Mouse (Mus musculus) CH12.LX (cell line): Measurements from ENCODE around the gene Trabd2b. TPM values are rescaled to one million over a fixed set of nuclear protein-coding genes. Genes with fewer than 3 reads are reported as not detected.

Experiments
- DNase-seq: peaks from one replicate; pipeline ENCODE4 v3.0.0-alpha.2; 2013; ENCODE audit errors: extremely low read depth
- H3K27ac ChIP-seq: 2 replicates; pipeline ENCODE4 v1.5.1; 2012; ENCODE audit warnings: low read depth, mild to moderate bottlenecking, control low read depth, moderate library complexity; ENCODE audit not compliant: insufficient read depth
- H3K27me3 ChIP-seq: replicated peaks from 2 replicates; pipeline ENCODE3; 2012; ENCODE audit warnings: inconsistent platforms
- H3K36me3 ChIP-seq, 2 experiments: replicated peaks in 1 of 2; 2 replicates each; pipeline versions ENCODE3 to v1.6.1; 2012; ENCODE audit warnings: inconsistent platforms in 1 of 2, low read length in 1 of 2, mild to moderate bottlenecking in 1 of 2, mixed read lengths in 1 of 2, moderate library complexity in 1 of 2; ENCODE audit not compliant: control insufficient read depth in 1 of 2, insufficient read depth in 1 of 2
- H3K4me1 ChIP-seq, 2 experiments: 2 replicates each; pipeline ENCODE4 v1.6.1; 2012; ENCODE audit warnings: inconsistent platforms in 1 of 2, moderate library complexity in 1 of 2; ENCODE audit not compliant: insufficient read depth in 2 of 2, control insufficient read depth in 1 of 2
- H3K4me2 ChIP-seq: 2 replicates; pipeline ENCODE4 v1.6.1; 2012; ENCODE audit warnings: low read depth, mild to moderate bottlenecking, control low read depth; ENCODE audit not compliant: poor library complexity, insufficient read depth, severe bottlenecking
- H3K4me3 ChIP-seq, 3 experiments: fragments of 150-350 bp in 1 of 3; sonication (generic) in 1 of 3; replicated peaks in 1 of 3; 2 replicates each; pipeline versions ENCODE3 to v1.5.1; 2011 to 2012; ENCODE audit warnings: low read depth in 2 of 3, low read length in 2 of 3, mild to moderate bottlenecking in 2 of 3, moderate library complexity in 2 of 3, control low read depth in 1 of 3, improper control_type of control experiment in 1 of 3, inconsistent platforms in 1 of 3, mixed read lengths in 1 of 3; ENCODE audit not compliant: poor library complexity in 1 of 3
- H3K79me2 ChIP-seq: replicated peaks from 2 replicates; pipeline ENCODE4 v1.6.1; 2012; ENCODE audit warnings: mild to moderate bottlenecking, moderate library complexity; ENCODE audit not compliant: control insufficient read depth, poor library complexity, insufficient read depth, severe bottlenecking; ENCODE audit errors: extremely low read depth
- H3K9ac ChIP-seq: 2 replicates; pipeline ENCODE4 v1.6.1; 2012; ENCODE audit warnings: low read depth, mild to moderate bottlenecking, control low read depth, moderate library complexity; ENCODE audit not compliant: insufficient read depth
- H3K9me3 ChIP-seq: replicated peaks from 2 replicates; pipeline ENCODE3; 2012; ENCODE audit warnings: low read length, inconsistent platforms, mixed read lengths
- BHLHE40 ChIP-seq: IDR thresholded peaks from 2 replicates; pipeline ENCODE4 v1.6.1; 2011; ENCODE audit warnings: mild to moderate bottlenecking, low read depth, low read length, improper control_type of control experiment
- CHD1 ChIP-seq: IDR thresholded peaks from 2 replicates; pipeline ENCODE4 v1.6.1; 2012; ENCODE audit warnings: low read depth, low read length, improper control_type of control experiment, inconsistent platforms
- CHD2 ChIP-seq: IDR thresholded peaks from 2 replicates; pipeline ENCODE4 v1.6.1; 2011; ENCODE audit warnings: low read length, improper control_type of control experiment
- CTCF ChIP-seq, 2 experiments: IDR thresholded peaks in 1 of 2; conservative IDR thresholded peaks in 1 of 2; 2 replicates each; pipeline ENCODE4 v1.5.1; 2011 to 2012; ENCODE audit warnings: low read depth in 2 of 2, low read length in 2 of 2, improper control_type of control experiment in 1 of 2, inconsistent platforms in 1 of 2, mild to moderate bottlenecking in 1 of 2, moderate library complexity in 1 of 2
- E2F4 ChIP-seq: IDR thresholded peaks from 2 replicates; pipeline ENCODE4 v1.6.1; 2011; ENCODE audit warnings: low read depth, low read length, improper control_type of control experiment; ENCODE audit not compliant: insufficient replicate concordance
- EP300 ChIP-seq: IDR thresholded peaks from 2 replicates; pipeline ENCODE4 v1.6.1; 2011; ENCODE audit warnings: low read length, improper control_type of control experiment
- GABPA ChIP-seq: IDR thresholded peaks from 2 replicates; pipeline ENCODE4 v1.6.1; 2012; ENCODE audit warnings: low read depth, low read length, improper control_type of control experiment, inconsistent platforms; ENCODE audit not compliant: insufficient replicate concordance
- HCFC1 ChIP-seq: IDR thresholded peaks from 2 replicates; pipeline ENCODE4 v1.6.1; 2012; ENCODE audit warnings: low read depth, mild to moderate bottlenecking, inconsistent platforms, low read length, improper control_type of control experiment
- IRF4 ChIP-seq: IDR thresholded peaks from 2 replicates; pipeline ENCODE4 v1.6.1; 2014; ENCODE audit warnings: low read depth, mild to moderate bottlenecking, inconsistent platforms, low read length, improper control_type of control experiment
- JUN ChIP-seq: IDR thresholded peaks from 2 replicates; pipeline ENCODE4 v1.6.1; 2011; ENCODE audit warnings: low read depth, mild to moderate bottlenecking, low read length, improper control_type of control experiment, moderate library complexity; ENCODE audit not compliant: insufficient read depth
- KAT2A ChIP-seq: IDR thresholded peaks from 2 replicates; pipeline ENCODE4 v1.6.1; 2012; ENCODE audit warnings: low read length, improper control_type of control experiment, inconsistent platforms; ENCODE audit not compliant: insufficient replicate concordance
- MAFK ChIP-seq: IDR thresholded peaks from 2 replicates; pipeline ENCODE4 v1.6.1; 2011; ENCODE audit warnings: low read length, improper control_type of control experiment; ENCODE audit not compliant: insufficient replicate concordance
- MAZ ChIP-seq: IDR thresholded peaks from 2 replicates; pipeline ENCODE4 v1.6.1; 2012; ENCODE audit warnings: low read depth, mild to moderate bottlenecking, inconsistent platforms, low read length, improper control_type of control experiment, moderate library complexity
- MXI1 ChIP-seq: IDR thresholded peaks from 2 replicates; pipeline ENCODE4 v1.6.1; 2011; ENCODE audit warnings: mild to moderate bottlenecking, low read depth, low read length, improper control_type of control experiment
- MYC ChIP-seq: IDR thresholded peaks from 2 replicates; pipeline ENCODE4 v1.6.1; 2011; ENCODE audit warnings: low read depth, mild to moderate bottlenecking, improper control_type of control experiment, low read length
- NRF1 ChIP-seq: IDR thresholded peaks from 2 replicates; pipeline ENCODE4 v1.6.1; 2014; ENCODE audit warnings: low read depth, mild to moderate bottlenecking, inconsistent platforms, low read length, improper control_type of control experiment, moderate library complexity
- POLR2A ChIP-seq: IDR thresholded peaks from 2 replicates; pipeline ENCODE4 v1.6.1; 2011; ENCODE audit warnings: low read depth, mild to moderate bottlenecking, improper control_type of control experiment, low read length
- RAD21 ChIP-seq: IDR thresholded peaks from 2 replicates; pipeline ENCODE4 v1.6.1; 2011; ENCODE audit warnings: low read depth, mild to moderate bottlenecking, low read length, improper control_type of control experiment, moderate library complexity
- SMC3 ChIP-seq: IDR thresholded peaks from 2 replicates; pipeline ENCODE4 v1.6.1; 2011; ENCODE audit warnings: low read depth, low read length, improper control_type of control experiment
- UBTF ChIP-seq: IDR thresholded peaks from 2 replicates; pipeline ENCODE4 v1.6.1; 2012; ENCODE audit warnings: low read depth, mild to moderate bottlenecking, inconsistent platforms, low read length, improper control_type of control experiment, moderate library complexity
- USF1 ChIP-seq: IDR thresholded peaks from 2 replicates; pipeline ENCODE4 v1.6.1; 2014; ENCODE audit warnings: low read depth, mild to moderate bottlenecking, inconsistent platforms, low read length, improper control_type of control experiment
- USF2 ChIP-seq: conservative IDR thresholded peaks from 2 replicates; pipeline ENCODE4 v1.6.1; 2011; ENCODE audit warnings: low read depth, low read length, improper control_type of control experiment
- ZKSCAN1 ChIP-seq: IDR thresholded peaks from 2 replicates; pipeline ENCODE4 v1.6.1; 2012; ENCODE audit warnings: low read depth, inconsistent platforms, low read length, improper control_type of control experiment, borderline replicate concordance
- ZNF384 ChIP-seq: IDR thresholded peaks from 2 replicates; pipeline ENCODE4 v1.6.1; 2012; ENCODE audit warnings: low read depth, low read length, improper control_type of control experiment, inconsistent platforms
- dilution Hi-C: fragments of 300-500 bp; cut with MboI; formaldehyde crosslinking; loops from 2 replicates; pipeline ENCODE4 v1.14.3; 2020; ENCODE audit warnings: low sequenced_read_pairs; ENCODE audit not compliant: extremely low pct_unique_long_range_greater_than_20kb, extremely low pct_ligation_motif_present
- in situ Hi-C: fragments of 300-500 bp; cut with MboI; formaldehyde crosslinking; loops from 3 replicates; pipeline ENCODE4 v1.14.3; 2019; ENCODE audit warnings: low sequenced_read_pairs, low pct_ligation_motif_present, low pct_unique_long_range_greater_than_20kb, mixed read lengths
- polyA plus RNA-seq: library from polyadenylated mRNA; unstranded; fragments of >175 nt; gene quantifications from 2 replicates; pipeline ENCODE4 v1.2.1, GENCODE M21; 2012; ENCODE audit warnings: low read depth; ENCODE audit not compliant: insufficient read length
- total RNA-seq, 2 experiments: library from RNA; depleted of rRNA; stranded (reverse); fragments of 300-350 nt in 1 of 2; fragments of >200 nt in 1 of 2; gene quantifications; 2 replicates each; pipeline ENCODE4 v1.2.3; 2012 to 2014

The Trabd2b gene
- total and polyA plus RNA-seq, 3 experiments = not detected

- H3K4me3 ChIP-seq = no peak overlapping the region
- H3K9ac ChIP-seq = no peak overlapping the region
- H3K27me3 ChIP-seq = peaks cover 62% of the 10 kb centered on the region
- dilution Hi-C loops = no loop called here
- TF ChIP-seq NRF1 = no peak
- peak in 1 of 2 experiments; percentile 26; a peak in 2 of 4 replicates for TF ChIP-seq CTCF (conservative IDR thresholded peaks at IDR 0.05 in 1 of 2, IDR thresholded peaks at IDR 0.05 in 1 of 2; ENCODE audit: low read depth in 2 of 2, low read length in 2 of 2)
- TF ChIP-seq, all 38 proteins: peak for 1
- Histone ChIP-seq H3K9me3 (no peaks in the 10 kb centered on the region), H3K79me2 (no peaks in the 10 kb centered on the region), H3K4me1 (no peaks in the 10 kb centered on the region), H3K4me2 (no peak overlapping the region), H3K36me3 (no peaks in the 10 kb centered on the region), H3K27ac (no peak overlapping the region)
- in situ Hi-C loops = no loop called here
- DNase-seq = no peak
These were observed 204.8 kb downstream of the Trabd2b start for GRCm38 (mm10) chr4:114611166-114611929.

GRCm38 (mm10) chr4:114612032-114612431, 205.5 kb downstream of the Trabd2b start:
- in situ Hi-C loops = no loop called here
- H3K27ac ChIP-seq = no peak overlapping the region

GRCm38 (mm10) chr4:114612827-114613226, 206.3 kb downstream of the Trabd2b start:
- H3K9ac ChIP-seq = no peak overlapping the region
- no peak overlapping the region for H3K4me2 ChIP-seq
- no peak overlapping the region for H3K4me3 ChIP-seq
- peaks cover 64% of the 10 kb centered on the region for H3K27me3 ChIP-seq
- no peak for DNase-seq
- H3K9me3 ChIP-seq = no peaks in the 10 kb centered on the region
- no peaks in the 10 kb centered on the region for H3K36me3 ChIP-seq
- no peak overlapping the region for H3K27ac ChIP-seq
- no peak for TF ChIP-seq CHD1
- no peak for TF ChIP-seq NRF1
- no peak for TF ChIP-seq ZNF384
- no peak for TF ChIP-seq GABPA
- no peak for TF ChIP-seq CHD2
- no peak for TF ChIP-seq E2F4
- no peak for TF ChIP-seq JUN
- no peak for TF ChIP-seq MYC
- TF ChIP-seq SMC3 = no peak
- TF ChIP-seq KAT2A = no peak
- TF ChIP-seq MAZ = no peak
- no peak for TF ChIP-seq ZKSCAN1
- no peak for TF ChIP-seq CTCF (conservative IDR thresholded peaks at IDR 0.05 in 1 of 2, IDR thresholded peaks at IDR 0.05 in 1 of 2; ENCODE audit: low read depth in 2 of 2, low read length in 2 of 2)
- TF ChIP-seq HCFC1 = no peak
- no peak for TF ChIP-seq USF2
- no peak for TF ChIP-seq USF1
- TF ChIP-seq BHLHE40 = no peak
- TF ChIP-seq RAD21 = no peak
- no peak for TF ChIP-seq IRF4
- dilution Hi-C loops = no loop called here
- H3K79me2 ChIP-seq = no peaks in the 10 kb centered on the region
- no peaks in the 10 kb centered on the region for H3K4me1 ChIP-seq
- in situ Hi-C loops = no loop called here

More at GRCm38 (mm10) chr4:114612032-114612431, 205.5 kb downstream of the Trabd2b start:
- dilution Hi-C loops = no loop called here
- TF ChIP-seq GABPA (no peak), EP300 (no peak), CHD2 (no peak), BHLHE40 (no peak), MAFK (no peak), MXI1 (no peak), IRF4 (no peak), POLR2A (no peak), USF2 (no peak), UBTF (no peak), HCFC1 (no peak)
- H3K4me2 ChIP-seq = no peak overlapping the region
- peaks cover 63% of the 10 kb centered on the region for H3K27me3 ChIP-seq
- H3K9me3 ChIP-seq = no peaks in the 10 kb centered on the region
- no peaks in the 10 kb centered on the region for H3K36me3 ChIP-seq
- H3K9ac ChIP-seq = no peak overlapping the region
- no peaks in the 10 kb centered on the region for H3K4me1 ChIP-seq
- H3K79me2 ChIP-seq = no peaks in the 10 kb centered on the region
- no peak for DNase-seq
- H3K4me3 ChIP-seq = no peak overlapping the region
